Mouse (Mus musculus) limb, embryonic 13.5 days (tissue): ENCODE results near the gene Serf2. TPM values are rescaled to one million over a fixed set of nuclear protein-coding genes. Genes with fewer than 3 reads are reported as not detected.

ENCODE experiments used
- microRNA-seq: library from miRNA; unstranded; fragments of <30 nt; microRNA quantifications from one replicate; pipeline ENCODE4, GENCODE M21; 2016
- polyA plus RNA-seq: library from polyadenylated mRNA; unstranded; fragments of >200 nt; fragmentation: Nextera tagmentation; extraction: Ambion mirVana; gene quantifications from 2 replicates; pipeline ENCODE4 v1.2.1, GENCODE M21; 2015

Gene Serf2
- polyA plus RNA-seq, 1 experiment from 2014 or later, result 513 TPM

Small RNAs within 50 kb of the gene (microRNA-seq; reads per million reads assigned to microRNA genes)
- gene Gm22953, result not detected

Other genes with a start within 250 kb of the Serf2 start
- gene Trp53bp1, start 177.8 kb upstream of the Serf2 start, polyA plus RNA-seq, result 89.9 and 99.6 TPM in 2 replicates
- gene Map1a, start 159.6 kb upstream of the Serf2 start, polyA plus RNA-seq, result 3.1 and 4.5 TPM in 2 replicates
- gene Ppip5k1, start 93.8 kb upstream of the Serf2 start, polyA plus RNA-seq, result 8.1 and 8.8 TPM in 2 replicates
- 2.6 and 3.4 TPM in 2 replicates for gene Ckmt1, start 91.5 kb upstream of the Serf2 start, polyA plus RNA-seq
- not detected in 2 replicates for gene Strc, start 62.0 kb upstream of the Serf2 start, polyA plus RNA-seq
- gene Pdia3, start 35.4 kb upstream of the Serf2 start, polyA plus RNA-seq, result 760 and 810 TPM in 2 replicates
- gene Catsper2, start 35.4 kb upstream of the Serf2 start, polyA plus RNA-seq, result 3.0 TPM in 2 replicates
- 9.8 TPM in 2 replicates for gene Ell3, start 4.9 kb upstream of the Serf2 start, polyA plus RNA-seq
- 132 and 133 TPM in 2 replicates for gene Hypk, start 4.1 kb downstream of the Serf2 start, polyA plus RNA-seq
- 0.23 and 0.28 TPM in 2 replicates for gene Serinc4, start 7.6 kb downstream of the Serf2 start, polyA plus RNA-seq
- 63.9 and 67.0 TPM in 2 replicates for gene Mfap1b, start 24.9 kb downstream of the Serf2 start, polyA plus RNA-seq
- 31.4 and 36.1 TPM in 2 replicates for gene Mfap1a, start 57.5 kb downstream of the Serf2 start, polyA plus RNA-seq
- gene Wdr76, start 57.5 kb downstream of the Serf2 start, polyA plus RNA-seq, result 7.3 and 8.2 TPM in 2 replicates